Mouse (Mus musculus): ENCODE results near the gene Med29.
A peak's percentile ranks its signal among the peaks of the same experiment; 100 is the strongest.
"Not testable (repeated sequence)": the region's sequence is repeated elsewhere in the genome, so short reads cannot be mapped to it uniquely, and the experiment has no call there.

Med29 gene

GRCm38 (mm10) chr7:28398000-28398399 is 5.5 kb upstream of the Med29 start:
- DNase-seq (ENCODE audit: low spot score in 2 of 2), result no peak

GRCm38 (mm10) chr7:28395425-28395824 is 2.9 kb upstream of the Med29 start:
- no peak for DNase-seq (ENCODE audit: low spot score in 2 of 2)

GRCm38 (mm10) chr7:28393272-28393951 is 904 bp upstream of the Med29 start:
- no peak for DNase-seq (ENCODE audit: low spot score in 2 of 2)

- DNase-seq (ENCODE audit: low spot score in 2 of 2), result no peak
Observed at GRCm38 (mm10) chr7:28390331-28390730, 2.2 kb downstream of the Med29 start.

- DNase-seq (ENCODE audit: low spot score in 2 of 2), result not testable (repeated sequence)
Observed at GRCm38 (mm10) chr7:28387384-28387783, 5.1 kb downstream of the Med29 start.

- DNase-seq (ENCODE audit: low spot score in 2 of 2), result not testable (repeated sequence)
Observed at GRCm38 (mm10) chr7:28386877-28387276, 5.6 kb downstream of the Med29 start.

- peak; percentile 65 to 77 for DNase-seq (ENCODE audit: low spot score in 2 of 2)
Observed at GRCm38 (mm10) chr7:28386462-28386861, 6.0 kb downstream of the Med29 start.

GRCm38 (mm10) chr7:28386007-28386406 is 6.5 kb downstream of the Med29 start:
- no peak for DNase-seq (ENCODE audit: low spot score in 2 of 2)

- no peak for DNase-seq (ENCODE audit: low spot score in 2 of 2)
Observed at GRCm38 (mm10) chr7:28385196-28385595, 7.3 kb downstream of the Med29 start.

GRCm38 (mm10) chr7:28384162-28384561 is 8.3 kb downstream of the Med29 start:
- DNase-seq (ENCODE audit: low spot score in 2 of 2), result no peak

- DNase-seq (ENCODE audit: low spot score in 2 of 2), result no peak
Observed at GRCm38 (mm10) chr7:28383606-28384005, 8.9 kb downstream of the Med29 start.

GRCm38 (mm10) chr7:28382981-28383396 is 9.5 kb downstream of the Med29 start:
- DNase-seq (ENCODE audit: low spot score in 2 of 2), result peak in 1 of 2 experiments; percentile 62

GRCm38 (mm10) chr7:28382347-28382951 is 10.1 kb downstream of the Med29 start:
- no peak for DNase-seq (ENCODE audit: low spot score in 2 of 2)

- DNase-seq (ENCODE audit: low spot score in 2 of 2), result no peak
Observed at GRCm38 (mm10) chr7:28381938-28382337, 10.6 kb downstream of the Med29 start.

GRCm38 (mm10) chr7:28381017-28381790 is 11.3 kb downstream of the Med29 start:
- no peak for DNase-seq (ENCODE audit: low spot score in 2 of 2)

GRCm38 (mm10) chr7:28380237-28381016 is 12.1 kb downstream of the Med29 start, which contains the start of gene Zfp36:
Gene Zfp36, minus strand, starts transcription at chr7:28380253.
- DNase-seq (ENCODE audit: low spot score in 2 of 2), result no peak

- DNase-seq (ENCODE audit: low spot score in 2 of 2), result peak; percentile 62 to 78
Observed at GRCm38 (mm10) chr7:28378769-28379651, 13.5 kb downstream of the Med29 start.

GRCm38 (mm10) chr7:28378066-28378690 is 14.3 kb downstream of the Med29 start:
- DNase-seq (ENCODE audit: low spot score in 2 of 2), result no peak

GRCm38 (mm10) chr7:28377190-28378065 is 15.1 kb downstream of the Med29 start:
- no peak for DNase-seq (ENCODE audit: low spot score in 2 of 2)
